Mouse (Mus musculus) brain, embryonic 14.5 days (tissue): ENCODE results near the gene Clip1. TPM values are rescaled to one million over a fixed set of nuclear protein-coding genes. Genes with fewer than 3 reads are reported as not detected.
A peak's percentile ranks its signal among the peaks of the same experiment; 100 is the strongest.

Source experiments
- DNase-seq: peaks from one replicate; pipeline ENCODE4 v3.0.0-alpha.2; 2011; ENCODE audit warnings: low read depth
- CTCF ChIP-seq: fragments of 200-500 bp; IDR thresholded peaks from 2 replicates; pipeline ENCODE4 v1.5.1; 2012; ENCODE audit warnings: inconsistent platforms, mild to moderate bottlenecking, moderate library complexity, borderline replicate concordance; ENCODE audit not compliant: insufficient read depth, insufficient read length; ENCODE audit errors: extremely low read depth
- POLR2A ChIP-seq: fragments of 200-500 bp; IDR thresholded peaks from 2 replicates; pipeline ENCODE4 v1.6.1; 2012; ENCODE audit warnings: mild to moderate bottlenecking, inconsistent platforms, borderline replicate concordance; ENCODE audit not compliant: poor library complexity, insufficient read depth, insufficient read length, severe bottlenecking; ENCODE audit errors: extremely low read depth
- polyA plus RNA-seq: library from polyadenylated mRNA; depleted of rRNA; stranded (reverse); fragments of >200 nt; gene quantifications from 2 replicates; pipeline ENCODE4 v1.2.3, GENCODE M21; 2012

The Clip1 gene
- polyA plus RNA-seq, 1 experiment, result 94.8 TPM

GRCm38 (mm10) chr5:123696244-123696643, 11.8 kb upstream of the Clip1 start:
- TF ChIP-seq POLR2A, result no peak
- no peak for TF ChIP-seq CTCF
- DNase-seq, result no peak

GRCm38 (mm10) chr5:123694468-123694867, 10.1 kb upstream of the Clip1 start:
- TF ChIP-seq POLR2A, result no peak
- TF ChIP-seq CTCF, result no peak
- DNase-seq, result no peak

- TF ChIP-seq POLR2A (0 out of 2 replicates have a peak, but pooled peaks have one; percentile 11), CTCF (no peak)
- peak; percentile 69 for DNase-seq
These were observed 819 bp downstream of the Clip1 start for GRCm38 (mm10) chr5:123683377-123684220.

GRCm38 (mm10) chr5:123683043-123683376, 1.4 kb downstream of the Clip1 start:
- no peak for TF ChIP-seq POLR2A
- peak; percentile 76 for DNase-seq

- TF ChIP-seq POLR2A (no peak), CTCF (no peak)
- no peak for DNase-seq
These were observed 2.0 kb downstream of the Clip1 start for GRCm38 (mm10) chr5:123682372-123682771.

GRCm38 (mm10) chr5:123679546-123680263, 4.7 kb downstream of the Clip1 start:
- TF ChIP-seq POLR2A, result no peak
- no peak for TF ChIP-seq CTCF
- peak; percentile 88 for DNase-seq

- TF ChIP-seq CTCF (no peak), POLR2A (no peak)
- no peak for DNase-seq
These were observed 5.3 kb downstream of the Clip1 start for GRCm38 (mm10) chr5:123679106-123679505.

- DNase-seq, result no peak
- TF ChIP-seq CTCF, result no peak
- TF ChIP-seq POLR2A, result no peak
These were observed 8.7 kb downstream of the Clip1 start for GRCm38 (mm10) chr5:123675717-123676116.

- TF ChIP-seq CTCF (no peak), POLR2A (no peak)
- DNase-seq, result no peak
These were observed 9.2 kb downstream of the Clip1 start for GRCm38 (mm10) chr5:123675221-123675620.

GRCm38 (mm10) chr5:123671473-123671820, 13.0 kb downstream of the Clip1 start:
- DNase-seq, result no peak
- TF ChIP-seq POLR2A (no peak), CTCF (no peak)

GRCm38 (mm10) chr5:123670800-123671472, 13.5 kb downstream of the Clip1 start:
- DNase-seq, result no peak
- TF ChIP-seq POLR2A (no peak), CTCF (no peak)
